Mouse (Mus musculus) MEL-GATA-1-ER (cell line): ENCODE data around the gene Rd3.

Experiments
- DNase-seq: peaks from one replicate; pipeline ENCODE4 v3.0.0-alpha.2; 2012; ENCODE audit warnings: low read depth; ENCODE audit errors: extremely low read depth

Gene Rd3

GRCm38 (mm10) chr1:191977187-191977586 is at the start of gene Rd3:
TSS of gene Rd3 (plus strand) at chr1:191977370.
- no peak for DNase-seq

- no peak for DNase-seq
These were observed 48.8 kb upstream of the Rd3 start for GRCm38 (mm10) chr1:191928345-191928744.

GRCm38 (mm10) chr1:191929065-191929464 is 48.1 kb upstream of the Rd3 start:
- DNase-seq, result no peak

GRCm38 (mm10) chr1:191929897-191930524 is 47.2 kb upstream of the Rd3 start:
- no peak for DNase-seq

- no peak for DNase-seq
These were observed 46.6 kb upstream of the Rd3 start for GRCm38 (mm10) chr1:191930525-191931105.

- no peak for DNase-seq
These were observed 44.7 kb upstream of the Rd3 start for GRCm38 (mm10) chr1:191932286-191932985.

GRCm38 (mm10) chr1:191932986-191933632 is 44.1 kb upstream of the Rd3 start:
- no peak for DNase-seq

DNA sequence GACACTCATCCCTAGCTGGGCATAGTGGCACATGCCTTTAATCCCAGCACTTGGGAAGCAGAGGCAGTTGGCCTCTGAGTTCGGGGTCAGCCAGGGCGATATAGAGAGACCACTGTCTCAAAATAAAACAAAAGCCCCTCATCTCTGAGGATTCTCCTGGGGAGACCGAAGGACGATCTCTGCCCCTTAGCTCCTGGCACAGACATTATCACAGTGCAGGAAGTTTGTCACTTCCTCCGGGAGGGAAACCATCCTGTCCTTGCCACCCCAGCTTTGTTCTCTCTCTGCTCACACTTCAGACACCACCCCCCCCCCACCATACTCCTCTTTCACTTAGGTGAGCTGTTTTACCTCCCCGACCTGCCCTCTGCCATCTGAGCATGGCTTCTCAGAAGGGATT is 33.5 kb upstream of the Rd3 start:
- DNase-seq, result no peak

DNA sequence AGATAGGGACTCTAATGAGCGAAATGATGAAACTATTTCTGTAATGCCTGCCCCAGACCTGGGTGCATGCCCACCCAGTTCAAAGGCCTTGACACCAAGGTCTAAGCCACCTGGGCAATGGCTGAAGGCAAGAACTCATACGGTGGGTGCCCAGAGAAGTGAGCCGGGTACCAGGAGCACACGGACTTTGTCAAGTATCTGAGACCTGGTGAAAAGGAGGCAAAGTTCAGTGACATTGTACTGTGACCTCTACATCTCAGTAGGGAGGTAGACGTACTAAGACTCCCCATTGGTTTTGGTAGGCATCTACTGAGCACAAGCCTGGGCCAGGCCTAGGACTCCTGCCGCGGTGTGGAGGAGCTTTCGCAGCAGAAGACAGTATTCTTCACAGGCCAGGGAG is 31.8 kb upstream of the Rd3 start:
- no peak for DNase-seq

DNA sequence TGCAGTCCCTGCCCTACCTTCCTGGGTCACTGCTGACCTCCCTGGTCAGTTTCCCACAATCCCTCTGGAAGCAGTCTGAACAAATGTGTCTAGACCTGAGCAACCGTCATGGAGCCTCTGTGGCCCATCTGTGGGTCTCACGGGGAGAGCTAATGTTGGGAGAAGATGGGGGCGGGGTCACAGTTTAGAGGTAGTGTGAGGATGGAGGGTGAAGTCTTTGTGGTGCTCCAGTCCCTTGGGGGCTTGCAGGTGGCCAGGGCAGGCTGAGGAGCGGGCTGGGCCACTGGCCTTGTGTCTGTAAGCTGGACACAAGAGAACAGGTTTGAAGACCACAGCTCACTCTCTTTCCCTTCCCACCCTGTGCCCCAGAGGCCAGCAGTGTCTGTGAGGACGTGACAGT is 31.4 kb upstream of the Rd3 start:
- no peak for DNase-seq

DNA sequence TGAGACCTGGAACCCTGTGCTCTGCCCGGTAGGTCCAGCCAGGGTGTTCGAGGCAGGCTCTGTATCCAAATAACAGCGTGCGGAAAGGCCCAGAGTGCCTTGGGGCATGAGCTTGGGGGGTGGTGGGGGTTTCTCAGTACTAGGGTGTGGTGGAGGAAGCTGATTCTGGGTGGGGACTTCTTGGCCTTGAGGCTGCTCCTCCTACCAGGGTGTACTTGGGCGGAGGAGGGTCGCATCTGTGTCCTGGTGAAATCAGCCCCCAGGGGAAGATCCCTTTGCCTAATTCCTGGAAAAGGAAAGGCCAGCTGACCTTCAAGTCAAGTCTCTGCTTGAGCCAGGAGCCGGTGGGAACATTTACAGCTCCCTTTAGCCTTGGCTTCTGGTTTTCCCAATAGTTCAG is 30.9 kb upstream of the Rd3 start:
- DNase-seq, result no peak

- DNase-seq, result no peak
These were observed 30.3 kb upstream of the Rd3 start for GRCm38 (mm10) chr1:191946835-191947234.

- no peak for DNase-seq
These were observed 29.4 kb upstream of the Rd3 start for GRCm38 (mm10) chr1:191947796-191948195.

GRCm38 (mm10) chr1:191948600-191948999 is 28.6 kb upstream of the Rd3 start:
- no peak for DNase-seq

DNA sequence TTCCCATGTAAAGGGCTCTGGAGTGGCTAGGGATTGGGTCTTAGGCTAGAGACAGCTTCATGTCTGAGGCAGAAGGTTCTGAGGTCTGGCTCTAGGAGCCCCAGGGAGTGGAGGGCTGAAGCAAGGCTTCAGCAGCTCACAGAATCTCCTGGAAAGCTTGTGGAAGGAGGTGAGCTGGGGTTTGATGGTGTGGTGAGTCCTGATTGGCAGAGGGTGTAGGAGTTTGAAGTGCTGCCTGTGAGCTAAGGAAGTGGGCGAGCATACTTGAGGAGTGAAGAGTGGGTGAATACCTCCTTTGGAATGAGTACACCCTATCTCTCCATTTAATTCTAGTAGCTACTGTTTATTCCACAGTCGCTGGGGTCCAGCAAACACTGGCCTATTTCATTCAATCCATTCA is 26.6 kb upstream of the Rd3 start:
- DNase-seq, result no peak

GRCm38 (mm10) chr1:191952733-191953335 is 24.3 kb upstream of the Rd3 start:
- no peak for DNase-seq

- DNase-seq, result no peak
These were observed 22.1 kb upstream of the Rd3 start for GRCm38 (mm10) chr1:191955101-191955500.

DNA sequence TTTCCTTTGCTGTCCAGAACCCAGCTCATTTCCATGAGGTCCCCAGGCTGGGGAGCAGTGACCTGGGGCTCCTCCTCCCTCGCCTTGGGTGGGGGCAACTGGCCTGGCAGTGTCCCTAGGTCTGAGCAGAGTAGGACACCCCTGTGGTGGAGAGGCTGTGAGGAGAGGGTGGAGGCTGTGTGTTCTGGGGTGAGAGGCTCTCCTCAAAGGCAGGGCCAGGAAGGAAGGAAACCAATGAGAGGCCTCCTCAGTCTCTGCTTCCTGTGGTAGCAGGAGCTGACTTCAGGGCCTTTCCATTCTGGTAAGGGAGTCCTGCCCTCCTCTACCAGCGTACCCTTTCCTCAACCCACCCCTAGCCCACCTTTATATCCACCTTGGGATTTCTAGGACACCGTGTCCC is 20.9 kb upstream of the Rd3 start:
- DNase-seq, result no peak

DNA sequence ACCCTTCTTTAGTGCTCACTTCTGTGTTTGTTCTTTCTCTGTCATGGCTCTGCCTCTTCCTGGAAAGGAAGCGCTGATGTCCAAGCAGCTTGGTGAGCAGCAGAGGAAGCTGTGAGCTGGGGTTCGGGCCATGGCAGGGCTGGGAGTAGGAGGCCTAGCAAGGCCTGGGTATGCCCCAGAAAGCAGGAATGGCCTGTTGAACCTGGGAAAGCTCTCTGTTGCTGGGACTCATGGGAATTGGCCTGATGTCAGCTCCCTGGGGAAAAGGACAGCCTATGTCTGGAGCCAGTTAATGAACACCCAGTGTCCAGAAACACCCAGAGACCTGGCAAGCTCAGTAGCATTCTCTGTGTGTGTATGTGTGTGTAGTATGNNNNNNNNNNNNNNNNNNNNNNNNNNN is 20.3 kb upstream of the Rd3 start:
- DNase-seq, result no peak

DNA sequence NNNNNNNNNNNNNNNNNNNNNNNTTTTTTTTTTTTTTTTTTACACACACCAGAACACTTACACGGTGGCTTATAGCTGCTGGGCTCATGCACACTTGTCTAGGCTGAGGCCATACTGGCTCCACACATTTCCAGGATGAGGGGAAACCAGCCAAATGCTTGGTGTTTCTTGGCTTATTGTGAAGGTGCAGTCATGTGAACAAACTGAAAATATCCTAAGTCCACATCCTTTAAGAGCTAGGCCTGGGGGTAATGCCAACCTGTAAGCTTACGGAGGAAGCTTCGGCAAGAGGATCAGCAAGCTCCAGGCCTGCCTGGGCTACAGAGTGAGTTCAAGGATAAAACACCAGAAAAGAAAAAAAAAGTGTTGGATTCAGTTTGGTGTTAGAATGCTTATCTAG is 19.8 kb upstream of the Rd3 start:
- DNase-seq, result no peak

- no peak for DNase-seq
These were observed 16.2 kb upstream of the Rd3 start for GRCm38 (mm10) chr1:191960946-191961345.

GRCm38 (mm10) chr1:191963413-191963812 is 13.8 kb upstream of the Rd3 start:
- DNase-seq, result no peak
